Mouse (Mus musculus) MEL (cell line): Measurements from ENCODE around the gene Cbln3. TPM values are rescaled to one million over a fixed set of nuclear protein-coding genes. Genes with fewer than 3 reads are reported as not detected.

Experiments used
- DNase-seq: peaks from one replicate; pipeline ENCODE4 v3.0.0; 2011; ENCODE audit warnings: low read depth, low spot score
- H3K27ac ChIP-seq: 2 replicates; pipeline ENCODE4 v1.5.1; 2012; ENCODE audit warnings: low read depth, mild to moderate bottlenecking, control low read depth, low read length, moderate library complexity; ENCODE audit not compliant: control insufficient read depth
- H3K27me3 ChIP-seq, 2 experiments: fragments of 150-350 bp in 1 of 2; sonication (generic) in 1 of 2; 2 replicates each; pipeline ENCODE4 v1.6.1; 2012; ENCODE audit warnings: low read length in 2 of 2, mild to moderate bottlenecking in 2 of 2, improper control_type of control experiment in 1 of 2, moderate library complexity in 1 of 2; ENCODE audit not compliant: insufficient read depth in 2 of 2, control insufficient read depth in 1 of 2
- H3K36me3 ChIP-seq, 2 experiments: 2 replicates each; pipeline ENCODE4 v1.6.1; 2012 to 2014; ENCODE audit warnings: low read length in 2 of 2, improper control_type of control experiment in 1 of 2, inconsistent platforms in 1 of 2, mild to moderate bottlenecking in 1 of 2; ENCODE audit not compliant: insufficient read depth in 2 of 2, control insufficient read depth in 1 of 2
- H3K4me1 ChIP-seq, 2 experiments: fragments of 150-350 bp in 1 of 2; sonication (generic) in 1 of 2; 2 replicates each; pipeline ENCODE4 v1.6.1; 2012; ENCODE audit warnings: low read length in 2 of 2, improper control_type of control experiment in 1 of 2, mild to moderate bottlenecking in 1 of 2; ENCODE audit not compliant: insufficient read depth in 2 of 2, control insufficient read depth in 1 of 2
- H3K4me3 ChIP-seq, 2 experiments: fragments of 150-350 bp in 1 of 2; sonication (generic) in 1 of 2; 2 replicates each; pipeline ENCODE4 v1.5.1; 2012; ENCODE audit warnings: low read depth in 2 of 2, low read length in 2 of 2, mild to moderate bottlenecking in 2 of 2, moderate library complexity in 2 of 2, control low read depth in 1 of 2, improper control_type of control experiment in 1 of 2; ENCODE audit not compliant: control insufficient read depth in 1 of 2, insufficient read depth in 1 of 2
- H3K79me2 ChIP-seq: 2 replicates; pipeline ENCODE4 v1.6.1; 2012; ENCODE audit warnings: mild to moderate bottlenecking, low read length, moderate library complexity; ENCODE audit not compliant: control insufficient read depth, poor library complexity, insufficient read depth
- H3K9ac ChIP-seq: 2 replicates; pipeline ENCODE4 v1.6.1; 2012; ENCODE audit warnings: low read depth, mild to moderate bottlenecking, control low read depth, low read length, moderate library complexity; ENCODE audit not compliant: control insufficient read depth, poor library complexity, severe bottlenecking
- H3K9me3 ChIP-seq: fragments of 150-350 bp; sonication (generic); replicated peaks from 2 replicates; pipeline ENCODE4 v1.6.1; 2012; ENCODE audit warnings: mild to moderate bottlenecking, low read length, improper control_type of control experiment, moderate library complexity; ENCODE audit not compliant: insufficient read depth
- BHLHE40 ChIP-seq: IDR thresholded peaks from 2 replicates; pipeline ENCODE4 v1.6.1; 2012; ENCODE audit warnings: low read depth, mild to moderate bottlenecking, inconsistent platforms, low read length, improper control_type of control experiment, borderline replicate concordance
- CHD1 ChIP-seq: IDR thresholded peaks from 2 replicates; pipeline ENCODE4 v1.6.1; 2012; ENCODE audit warnings: low read depth, mild to moderate bottlenecking, inconsistent platforms, low read length, improper control_type of control experiment
- CHD2 ChIP-seq: IDR thresholded peaks from 2 replicates; pipeline ENCODE4 v1.6.1; 2011; ENCODE audit warnings: low read length, improper control_type of control experiment
- CTCF ChIP-seq, 3 experiments: IDR thresholded peaks in 2 of 3; conservative IDR thresholded peaks in 1 of 3; 2 replicates each; pipeline ENCODE4 v1.5.1; 2011 to 2012; ENCODE audit warnings: low read length in 3 of 3, low read depth in 2 of 3, mild to moderate bottlenecking in 2 of 3, improper control_type of control experiment in 1 of 3, inconsistent platforms in 1 of 3, mixed read lengths in 1 of 3, moderate library complexity in 1 of 3; ENCODE audit not compliant: control insufficient read depth in 1 of 3, insufficient read depth in 1 of 3, poor library complexity in 1 of 3, severe bottlenecking in 1 of 3
- ELF1 ChIP-seq: IDR thresholded peaks from 2 replicates; pipeline ENCODE4 v1.6.1; 2014; ENCODE audit warnings: low read depth, mild to moderate bottlenecking, inconsistent platforms, low read length, improper control_type of control experiment, moderate library complexity
- EP300 ChIP-seq, 2 experiments: IDR thresholded peaks; 2 replicates each; pipeline ENCODE4 v1.6.1; 2011; ENCODE audit warnings: improper control_type of control experiment in 2 of 2, low read length in 2 of 2, low read depth in 1 of 2, mild to moderate bottlenecking in 1 of 2
- ETS1 ChIP-seq: IDR thresholded peaks from 2 replicates; pipeline ENCODE4 v1.6.1; 2012; ENCODE audit warnings: low read depth, mild to moderate bottlenecking, inconsistent platforms, low read length, improper control_type of control experiment, moderate library complexity
- GABPA ChIP-seq: IDR thresholded peaks from 2 replicates; pipeline ENCODE4 v1.6.1; 2012; ENCODE audit warnings: low read depth, mild to moderate bottlenecking, inconsistent platforms, low read length, improper control_type of control experiment, moderate library complexity
- GATA1 ChIP-seq: IDR thresholded peaks from 2 replicates; pipeline ENCODE4 v1.6.1; 2011; ENCODE audit warnings: low read depth, low read length, improper control_type of control experiment
- JUND ChIP-seq: IDR thresholded peaks from 2 replicates; pipeline ENCODE4 v1.6.1; 2011; ENCODE audit warnings: low read depth, mild to moderate bottlenecking, improper control_type of control experiment, low read length
- KAT2A ChIP-seq: conservative IDR thresholded peaks from 2 replicates; pipeline ENCODE4 v1.6.1; 2012; ENCODE audit warnings: low read depth, low read length, improper control_type of control experiment, inconsistent platforms
- MAFK ChIP-seq: IDR thresholded peaks from 2 replicates; pipeline ENCODE4 v1.6.1; 2011; ENCODE audit warnings: low read depth, mild to moderate bottlenecking, low read length, improper control_type of control experiment, borderline replicate concordance
- MAX ChIP-seq: IDR thresholded peaks from 2 replicates; pipeline ENCODE4 v1.6.1; 2011; ENCODE audit warnings: low read length, improper control_type of control experiment
- MAZ ChIP-seq: IDR thresholded peaks from 2 replicates; pipeline ENCODE4 v1.6.1; 2012; ENCODE audit warnings: low read depth, mild to moderate bottlenecking, inconsistent platforms, low read length, improper control_type of control experiment
- MEF2A ChIP-seq: IDR thresholded peaks from 2 replicates; pipeline ENCODE4 v1.6.1; 2014; ENCODE audit warnings: low read depth, mild to moderate bottlenecking, inconsistent platforms, low read length, improper control_type of control experiment; ENCODE audit not compliant: poor library complexity, insufficient replicate concordance, severe bottlenecking; ENCODE audit errors: extremely low read depth
- MYB ChIP-seq: IDR thresholded peaks from 2 replicates; pipeline ENCODE4 v1.6.1; 2011; ENCODE audit warnings: mild to moderate bottlenecking, low read depth, low read length, improper control_type of control experiment
- MYC ChIP-seq: IDR thresholded peaks from 2 replicates; pipeline ENCODE4 v1.6.1; 2011; ENCODE audit warnings: low read depth, mild to moderate bottlenecking, low read length, improper control_type of control experiment, moderate library complexity
- NELFE ChIP-seq: IDR thresholded peaks from 2 replicates; pipeline ENCODE4 v1.6.1; 2011; ENCODE audit warnings: low read depth, low read length, improper control_type of control experiment
- NRF1 ChIP-seq: IDR thresholded peaks from 2 replicates; pipeline ENCODE4 v1.6.1; 2014; ENCODE audit warnings: low read depth, mild to moderate bottlenecking, inconsistent platforms, low read length, improper control_type of control experiment, moderate library complexity; ENCODE audit not compliant: poor library complexity, insufficient read depth, severe bottlenecking
- POLR2A ChIP-seq, 2 experiments: IDR thresholded peaks; 2 replicates each; pipeline ENCODE4 v1.6.1; 2011 to 2012; ENCODE audit warnings: low read length in 2 of 2, mild to moderate bottlenecking in 2 of 2, control low read depth in 1 of 2, improper control_type of control experiment in 1 of 2, low read depth in 1 of 2, moderate library complexity in 1 of 2; ENCODE audit not compliant: control insufficient read depth in 1 of 2, insufficient read depth in 1 of 2, poor library complexity in 1 of 2
- POLR2AphosphoS2 ChIP-seq: IDR thresholded peaks from 2 replicates; pipeline ENCODE4 v1.6.1; 2011; ENCODE audit warnings: low read length, improper control_type of control experiment
- POLR2AphosphoS5 ChIP-seq: IDR thresholded peaks from 2 replicates; pipeline ENCODE4 v1.6.1; 2012; ENCODE audit warnings: low read depth, borderline replicate concordance, mild to moderate bottlenecking, inconsistent platforms, low read length, moderate library complexity, mixed read lengths
- RAD21 ChIP-seq: IDR thresholded peaks from 2 replicates; pipeline ENCODE4 v1.6.1; 2011; ENCODE audit warnings: mild to moderate bottlenecking, low read depth, low read length, improper control_type of control experiment
- RCOR1 ChIP-seq: IDR thresholded peaks from 2 replicates; pipeline ENCODE4 v1.6.1; 2012; ENCODE audit warnings: low read depth, mild to moderate bottlenecking, inconsistent platforms, low read length, improper control_type of control experiment
- SIN3A ChIP-seq: IDR thresholded peaks from 2 replicates; pipeline ENCODE4 v1.6.1; 2012; ENCODE audit warnings: low read length, improper control_type of control experiment, inconsistent platforms
- TAL1 ChIP-seq: IDR thresholded peaks from 2 replicates; pipeline ENCODE4 v1.6.1; 2012; ENCODE audit warnings: mild to moderate bottlenecking, inconsistent platforms, low read length, moderate library complexity, mixed read lengths
- TBP ChIP-seq: IDR thresholded peaks from 2 replicates; pipeline ENCODE4 v1.8.0; 2011; ENCODE audit warnings: low read depth, low read length, improper control_type of control experiment
- TCF12 ChIP-seq: IDR thresholded peaks from 2 replicates; pipeline ENCODE4 v1.6.1; 2014; ENCODE audit warnings: low read depth, mild to moderate bottlenecking, inconsistent platforms, low read length, improper control_type of control experiment, moderate library complexity
- UBTF ChIP-seq: IDR thresholded peaks from 2 replicates; pipeline ENCODE4 v1.6.1; 2012; ENCODE audit warnings: low read depth, mild to moderate bottlenecking, inconsistent platforms, low read length, improper control_type of control experiment, moderate library complexity, borderline replicate concordance; ENCODE audit not compliant: insufficient read depth
- USF1 ChIP-seq: IDR thresholded peaks from 2 replicates; pipeline ENCODE4 v1.6.1; 2014; ENCODE audit warnings: low read depth, mild to moderate bottlenecking, inconsistent platforms, low read length, improper control_type of control experiment, moderate library complexity
- USF2 ChIP-seq, 2 experiments: IDR thresholded peaks; 2 replicates each; pipeline ENCODE4 v1.6.1; 2011 to 2012; ENCODE audit warnings: improper control_type of control experiment in 2 of 2, low read length in 2 of 2, borderline replicate concordance in 1 of 2, inconsistent platforms in 1 of 2, low read depth in 1 of 2, mild to moderate bottlenecking in 1 of 2; ENCODE audit not compliant: insufficient read depth in 1 of 2
- ZC3H11A ChIP-seq: IDR thresholded peaks from 2 replicates; pipeline ENCODE4 v1.6.1; 2012; ENCODE audit warnings: low read depth, mild to moderate bottlenecking, inconsistent platforms, low read length, improper control_type of control experiment
- ZKSCAN1 ChIP-seq: IDR thresholded peaks from 2 replicates; pipeline ENCODE4 v1.6.1; 2012; ENCODE audit warnings: low read depth, mild to moderate bottlenecking, inconsistent platforms, low read length, improper control_type of control experiment, moderate library complexity
- ZMIZ1 ChIP-seq: IDR thresholded peaks from 2 replicates; pipeline ENCODE4 v1.6.1; 2012; ENCODE audit warnings: low read depth, mild to moderate bottlenecking, inconsistent platforms, low read length, improper control_type of control experiment, moderate library complexity
- ZNF384 ChIP-seq: IDR thresholded peaks from 2 replicates; pipeline ENCODE4 v1.6.1; 2012; ENCODE audit warnings: low read depth, mild to moderate bottlenecking, inconsistent platforms, low read length, improper control_type of control experiment
- polyA plus RNA-seq, 2 experiments: library from polyadenylated mRNA; stranded (reverse) in 1 of 2; unstranded in 1 of 2; fragments of >175 nt in 1 of 2; fragments of >200 nt in 1 of 2; gene quantifications; 2 replicates each; pipeline versions ENCODE4 v1.2.1 to v1.2.4; 2012; ENCODE audit warnings: low replicate concordance in 2 of 2, low read depth in 1 of 2; ENCODE audit not compliant: insufficient read length in 2 of 2, insufficient read depth in 1 of 2, missing spikeins in 1 of 2
- total RNA-seq: library from RNA; depleted of rRNA; stranded (reverse); fragments of 300-350 nt; gene quantifications from 2 replicates; pipeline ENCODE4 v1.2.3, GENCODE M21; 2012

Cbln3 gene
- total and polyA plus RNA-seq, 3 experiments: 0.19 TPM; not detected in 2

GRCm38 (mm10) chr14:55918240-55919082, 34.3 kb upstream of the Cbln3 start:
- H3K9me3 ChIP-seq: no peaks in the 10 kb centered on the region
- H3K79me2 ChIP-seq: no peaks in the 10 kb centered on the region
- DNase-seq: peak; percentile 92
- H3K4me1 ChIP-seq: peaks cover 5 to 12% of the 10 kb centered on the region in 2 experiments; a peak in 3 of 4 replicates
- peaks cover 0 to 21% of the 10 kb centered on the region in 2 experiments; a peak in 2 of 4 replicates for H3K27me3 ChIP-seq
- H3K27ac ChIP-seq: no peak overlapping the region
- H3K36me3 ChIP-seq: peaks cover 0 to 7% of the 10 kb centered on the region in 2 experiments; a peak in 2 of 4 replicates
- H3K9ac ChIP-seq: no peak overlapping the region
- H3K4me3 ChIP-seq: no peak overlapping the region
- TF ChIP-seq MYB (no peak), USF1 (no peak), RCOR1 (no peak), BHLHE40 (peak; percentile 30; the same call in 1 of the 2 replicates), MAZ (no peak), POLR2A (IDR thresholded peaks at IDR 0.05; ENCODE audit: control insufficient read depth in 1 of 2, insufficient read depth in 1 of 2, low read depth in 1 of 2, low read length in 2 of 2, poor library complexity in 1 of 2) (no peak), MEF2A (no peak), POLR2AphosphoS5 (no peak), ETS1 (no peak), JUND (no peak; the same call in 1 of the 2 replicates), TCF12 (no peak), MYC (peak; percentile 60; the same call in 1 of the 2 replicates), KAT2A (no peak), MAX (0 out of 2 replicates have a peak, but pooled peaks have one; percentile 27), ZKSCAN1 (no peak), GATA1 (no peak), SIN3A (peak; percentile 75), CTCF (IDR thresholded peaks at IDR 0.05 in 2 of 3, conservative IDR thresholded peaks at IDR 0.05 in 1 of 3; ENCODE audit: control insufficient read depth in 1 of 3, insufficient read depth in 1 of 3, low read depth in 2 of 3, low read length in 3 of 3, poor library complexity in 1 of 3, severe bottlenecking in 1 of 3) (peak; percentile 59 to 98 (median 91)), ZNF384 (no peak), ZMIZ1 (no peak), RAD21 (peak; percentile 98), GABPA (no peak), TBP (0 out of 2 replicates have a peak, but pooled peaks have one; percentile 25), CHD2 (no peak), ZC3H11A (peak; percentile 92), EP300 (IDR thresholded peaks at IDR 0.05; ENCODE audit: low read depth in 1 of 2, low read length in 2 of 2) (no peak), USF2 (IDR thresholded peaks at IDR 0.05; ENCODE audit: borderline replicate concordance in 1 of 2, insufficient read depth in 1 of 2, low read depth in 1 of 2, low read length in 2 of 2) (no peak), MAFK (no peak), UBTF (no peak), NRF1 (no peak), ELF1 (no peak), CHD1 (no peak), POLR2AphosphoS2 (no peak), NELFE (no peak), TAL1 (no peak)
